Mouse (Mus musculus): ENCODE measurements around the gene Smc6. TPM values are rescaled to one million over a fixed set of nuclear protein-coding genes. Genes with fewer than 3 reads are reported as not detected.

Gene Smc6
- total RNA-seq, 1 experiment from 2014 or later, result 153 TPM

Other genes with a start within 250 kb of the Smc6 start
- gene Kcns3, start 114.8 kb upstream of the Smc6 start, total RNA-seq (2017), result not detected in 2 replicates
- not detected in 2 replicates for gene Msgn1, start 56.9 kb upstream of the Smc6 start, total RNA-seq (2017)
- 24.7 and 28.8 TPM in 2 replicates for gene Gen1, start 85 bp upstream of the Smc6 start, total RNA-seq (2017)
- not detected in 2 replicates for gene Vsnl1, start 170.7 kb downstream of the Smc6 start, total RNA-seq (2017)
- gene Rad51ap2, start 190.2 kb downstream of the Smc6 start, total RNA-seq (2017), result 0.05 TPM in 1 of 2 replicates, not detected in the other

Measured in common myeloid progenitor, adult 5-6 weeks (primary cell).